Mouse (Mus musculus) ovary, postnatal 14 days (tissue): ENCODE measurements around the gene Ankrd31.
"Not testable (repeated sequence)": the region's sequence is repeated elsewhere in the genome, so short reads cannot be mapped to it uniquely, and the experiment has no call there.

ENCODE experiments used
- DNase-seq: peaks from one replicate; pipeline ENCODE4 v3.0.0; 2022; ENCODE audit warnings: low spot score

Gene Ankrd31

DNA sequence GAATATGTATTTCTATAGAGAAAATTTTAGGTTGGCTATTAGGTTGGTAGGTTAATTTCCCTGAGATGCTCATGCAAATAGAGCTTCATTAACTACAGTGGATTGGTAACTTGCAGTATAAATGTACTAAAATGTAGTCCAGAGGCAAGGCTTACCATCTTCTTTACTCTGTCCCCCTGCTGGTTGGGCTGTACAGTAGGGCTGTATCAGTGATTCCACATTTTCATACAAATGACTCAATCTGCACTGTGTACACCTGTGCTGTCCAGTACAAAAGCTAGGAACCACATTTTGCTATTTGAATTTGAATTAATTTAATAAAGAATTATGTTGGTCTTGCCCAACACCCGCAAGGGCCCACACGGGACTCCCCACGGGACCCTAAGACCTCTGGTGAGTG is 111.1 kb downstream of the Ankrd31 start:
- no peak for DNase-seq

DNA sequence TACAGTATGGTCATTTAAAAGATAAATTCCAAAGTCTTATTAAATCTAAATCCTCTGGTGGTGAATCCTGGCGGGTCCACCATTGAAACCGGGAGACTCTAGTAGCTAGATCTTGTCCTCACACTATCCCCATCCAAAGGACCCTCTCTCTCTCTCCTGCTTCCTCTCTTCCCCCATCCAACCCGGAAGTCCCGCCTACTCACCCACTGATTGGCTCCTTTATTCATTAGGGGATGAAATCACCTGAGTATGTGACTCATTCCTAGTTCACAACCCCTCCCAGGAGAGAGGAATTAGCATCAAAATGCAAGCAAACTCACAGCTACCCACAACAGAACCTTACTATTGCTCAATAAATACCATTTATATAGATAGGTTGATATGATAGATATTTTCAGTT is 122.7 kb downstream of the Ankrd31 start:
- no peak for DNase-seq

DNA sequence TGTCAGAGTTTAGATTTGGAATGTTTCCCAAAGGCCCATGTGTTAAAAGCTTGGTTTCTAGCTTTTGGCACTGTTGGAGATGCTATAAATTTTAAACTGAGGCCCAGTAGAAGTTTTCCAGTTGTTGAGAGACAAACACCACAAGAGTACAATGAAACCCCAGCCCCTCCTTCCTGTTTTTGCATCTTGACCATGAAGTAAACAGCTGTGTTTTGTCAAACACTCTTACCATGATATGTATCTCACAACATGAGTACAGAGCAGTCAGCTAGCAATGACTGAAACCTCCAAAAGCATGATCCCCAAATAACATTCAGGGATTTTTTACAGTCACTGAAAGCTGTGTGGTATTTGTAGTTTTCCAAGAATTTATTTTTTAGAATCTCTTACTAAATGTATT is 126.0 kb downstream of the Ankrd31 start:
- DNase-seq, result no peak

DNA sequence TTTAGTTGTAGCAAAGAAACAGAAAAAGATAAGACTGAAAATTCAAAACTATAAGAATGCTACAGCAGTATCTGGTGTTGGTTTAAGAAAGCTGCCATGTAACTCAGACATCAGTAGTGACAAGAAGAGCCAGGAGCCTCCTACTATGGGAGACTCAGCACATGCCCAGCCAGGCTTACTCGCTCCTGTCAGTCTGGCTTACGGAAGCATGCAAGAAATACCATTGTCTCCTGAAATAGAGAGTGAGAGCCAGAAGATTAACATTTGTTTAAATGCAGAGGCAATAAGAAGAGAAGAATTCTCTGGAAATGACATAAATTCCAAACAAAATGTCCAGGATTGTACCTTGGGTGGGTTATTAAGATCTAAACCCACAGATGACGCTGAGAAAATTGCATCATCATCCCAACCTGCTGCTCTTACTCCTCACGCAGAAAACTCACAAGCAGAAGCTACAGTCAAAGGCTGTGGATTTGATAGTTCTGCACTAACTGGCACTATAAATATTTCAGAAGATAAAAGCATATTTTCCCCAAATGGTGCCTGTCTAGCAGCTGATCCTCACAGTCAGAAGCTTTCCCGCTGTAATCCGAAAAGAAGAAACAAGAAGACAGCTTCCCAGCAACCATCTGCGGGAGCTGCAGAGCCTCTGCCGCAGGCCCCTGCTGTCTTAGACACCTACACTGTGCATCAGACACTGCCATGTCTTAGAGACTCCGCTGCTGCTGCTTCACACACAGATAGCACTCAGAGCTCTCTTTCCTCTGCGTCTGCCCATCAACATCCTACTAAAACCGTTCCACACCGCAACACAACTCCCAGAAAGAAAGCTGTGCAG is 130.4 kb downstream of the Ankrd31 start:
- DNase-seq, result no peak

DNA sequence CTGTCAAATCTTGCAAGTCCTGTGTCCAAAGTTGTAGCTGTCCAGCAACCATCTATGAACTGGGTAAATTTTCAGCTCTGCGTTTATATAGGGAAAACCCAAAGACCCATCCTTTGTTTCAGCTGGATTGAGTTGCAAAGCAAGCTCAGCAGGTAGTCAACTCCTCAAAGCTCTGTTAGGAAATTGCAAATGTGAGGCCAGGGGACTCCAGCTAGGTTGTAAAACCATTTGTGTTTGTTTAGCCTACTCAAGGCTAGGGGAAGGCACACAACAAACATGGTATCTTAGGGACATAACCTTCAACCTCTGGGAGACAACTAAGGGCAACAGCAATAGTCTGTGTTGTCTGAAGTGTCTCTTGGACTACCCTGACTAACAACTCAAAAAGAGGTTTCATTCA is 136.5 kb downstream of the Ankrd31 start:
- DNase-seq, result no peak

DNA sequence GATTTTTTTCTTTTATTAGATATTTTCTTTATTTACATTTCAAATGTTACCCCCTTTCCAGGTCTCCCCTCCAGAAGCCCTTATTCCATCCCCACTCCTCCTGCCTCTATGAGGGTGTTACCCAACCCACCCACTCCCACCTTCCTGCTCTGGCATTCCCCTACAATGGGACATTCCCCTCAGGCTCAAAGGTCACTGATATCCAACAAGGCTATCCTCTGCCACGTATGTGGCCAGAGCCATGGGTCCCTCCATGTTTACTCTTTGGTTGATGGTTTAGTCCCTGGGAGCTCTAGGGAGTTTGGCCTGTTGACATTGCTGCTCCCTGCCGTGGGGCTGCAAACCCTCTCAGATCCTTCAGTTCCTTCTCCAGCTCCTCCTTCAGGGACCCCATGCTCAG is 141.9 kb downstream of the Ankrd31 start:
- no peak for DNase-seq

DNA sequence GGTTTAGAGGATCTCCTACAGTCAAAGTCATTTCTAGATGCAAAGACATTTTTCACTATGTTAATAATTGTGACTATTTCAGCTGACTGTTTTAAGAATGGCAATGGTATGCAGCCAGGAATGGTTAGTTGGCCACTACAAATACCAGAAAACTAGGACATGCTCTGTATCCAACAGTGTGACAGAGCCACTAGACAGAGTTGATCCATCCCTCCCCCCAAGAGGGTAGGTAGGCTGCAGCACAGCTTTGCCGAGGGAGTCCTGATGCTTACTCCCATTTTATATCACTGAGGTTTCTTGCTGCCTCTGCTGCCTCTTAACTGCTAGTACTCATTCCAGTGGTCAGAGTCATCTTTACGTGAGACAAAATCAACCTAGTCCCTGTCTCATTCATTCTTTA is 147.1 kb downstream of the Ankrd31 start:
- no peak for DNase-seq

DNA sequence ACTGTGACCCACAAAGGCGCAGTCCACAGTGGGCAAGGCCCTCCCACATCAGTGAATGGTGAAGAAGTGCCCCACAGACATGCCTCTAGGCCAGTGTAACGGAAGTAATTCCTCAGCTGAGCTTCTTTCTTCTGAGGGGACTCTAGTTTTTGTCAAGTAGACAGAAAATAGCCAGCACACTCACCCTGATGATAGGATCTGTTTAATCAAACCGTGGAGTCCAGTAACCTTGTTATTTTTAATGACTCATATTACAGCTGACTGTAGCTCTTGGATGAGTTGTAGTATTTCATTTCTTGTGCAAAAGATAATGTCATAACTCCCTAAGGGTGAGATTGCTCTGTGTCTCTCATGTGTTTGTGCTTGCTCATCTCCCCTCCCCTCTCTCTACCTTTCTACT is 158.6 kb downstream of the Ankrd31 start:
- no peak for DNase-seq

DNA sequence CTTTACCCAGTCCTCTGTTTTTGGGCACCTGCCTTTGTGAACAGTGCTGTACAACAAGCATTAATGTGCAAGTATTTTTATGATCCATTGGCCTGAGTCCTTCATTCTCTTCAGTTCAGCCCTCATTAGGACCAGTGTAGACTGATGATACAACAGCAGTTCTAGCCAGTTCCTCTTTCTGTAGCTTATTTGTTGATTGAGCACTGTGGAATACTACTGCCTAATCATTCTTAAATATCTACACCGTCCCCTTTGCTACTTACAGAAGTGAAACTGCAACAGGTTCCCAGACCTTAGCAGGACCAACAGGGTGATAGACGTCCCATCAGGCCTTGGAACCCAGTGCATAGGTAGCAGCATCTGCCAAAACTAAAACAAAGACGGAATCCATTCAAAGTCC is 163.1 kb downstream of the Ankrd31 start:
- no peak for DNase-seq

DNA sequence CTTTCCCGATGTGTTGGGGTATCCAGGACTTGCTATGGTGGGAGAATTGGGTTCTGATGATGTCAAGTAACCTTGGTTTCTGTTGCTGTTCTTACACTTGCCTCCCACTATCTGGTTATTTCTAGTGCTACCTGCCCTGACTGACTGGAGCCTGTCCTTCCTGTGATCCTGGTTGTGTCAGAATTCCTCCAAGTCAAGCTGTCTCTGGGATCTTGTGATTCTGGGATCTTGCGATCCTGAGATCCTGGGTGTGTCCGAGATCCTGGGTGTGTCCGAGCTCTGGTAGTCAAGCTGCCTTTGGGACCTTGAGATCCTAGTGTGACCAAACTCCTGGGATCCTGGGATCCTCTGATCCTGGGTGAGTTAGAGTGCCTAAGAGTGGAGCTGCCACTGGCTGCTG is 175.1 kb downstream of the Ankrd31 start:
- not testable (repeated sequence) for DNase-seq

DNA sequence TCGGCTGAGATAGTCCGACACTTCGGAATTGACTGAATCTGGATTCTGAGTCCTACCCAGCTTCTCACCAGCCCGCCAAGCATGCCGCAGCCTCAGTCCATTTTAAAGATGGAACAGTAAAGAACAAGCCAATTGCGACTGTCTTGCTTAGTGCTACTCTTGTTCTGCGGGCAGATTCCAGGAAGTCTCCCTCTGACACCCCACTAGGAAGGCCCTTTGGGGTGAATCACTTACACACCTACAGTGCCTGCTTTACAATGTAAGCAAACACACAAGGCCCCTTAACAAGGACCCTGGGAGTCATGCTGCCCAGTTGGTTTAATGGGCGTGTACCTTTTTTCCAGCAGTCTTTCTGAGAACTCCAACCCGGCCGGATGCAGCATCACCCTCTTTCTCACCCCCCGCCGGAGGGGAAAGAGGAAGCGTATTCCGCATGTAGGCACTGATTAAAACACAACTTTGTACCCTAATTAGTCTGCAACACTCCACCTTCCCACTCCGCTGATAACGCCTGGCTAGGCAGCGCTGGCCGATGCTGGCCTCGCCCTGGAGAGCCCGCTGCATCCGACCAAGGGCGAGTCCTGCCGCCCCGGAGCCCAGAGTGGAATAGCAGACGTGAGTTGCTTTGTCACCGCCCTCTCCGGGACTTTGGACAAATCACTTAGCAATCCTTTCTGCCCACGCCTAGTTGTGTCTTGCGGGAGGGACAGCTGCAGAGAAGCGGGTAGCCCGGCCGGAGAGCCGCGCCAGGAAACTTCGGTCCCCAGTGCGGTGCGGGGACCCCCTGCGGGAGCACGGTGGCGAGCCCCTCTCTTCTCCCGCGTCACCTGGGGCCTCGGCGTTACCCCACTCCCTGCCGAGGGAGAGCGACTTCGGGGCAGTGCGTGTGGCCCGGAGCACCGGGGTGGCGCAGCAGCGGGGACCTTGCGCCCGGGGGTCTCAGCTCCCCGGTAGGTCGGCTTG is 176.2 kb downstream of the Ankrd31 start, which contains the start of gene Gcnt4:
Gcnt4 (plus strand) TSS at position 691 of the 963 bp plus-strand sequence.
- peak; percentile 48 for DNase-seq

DNA sequence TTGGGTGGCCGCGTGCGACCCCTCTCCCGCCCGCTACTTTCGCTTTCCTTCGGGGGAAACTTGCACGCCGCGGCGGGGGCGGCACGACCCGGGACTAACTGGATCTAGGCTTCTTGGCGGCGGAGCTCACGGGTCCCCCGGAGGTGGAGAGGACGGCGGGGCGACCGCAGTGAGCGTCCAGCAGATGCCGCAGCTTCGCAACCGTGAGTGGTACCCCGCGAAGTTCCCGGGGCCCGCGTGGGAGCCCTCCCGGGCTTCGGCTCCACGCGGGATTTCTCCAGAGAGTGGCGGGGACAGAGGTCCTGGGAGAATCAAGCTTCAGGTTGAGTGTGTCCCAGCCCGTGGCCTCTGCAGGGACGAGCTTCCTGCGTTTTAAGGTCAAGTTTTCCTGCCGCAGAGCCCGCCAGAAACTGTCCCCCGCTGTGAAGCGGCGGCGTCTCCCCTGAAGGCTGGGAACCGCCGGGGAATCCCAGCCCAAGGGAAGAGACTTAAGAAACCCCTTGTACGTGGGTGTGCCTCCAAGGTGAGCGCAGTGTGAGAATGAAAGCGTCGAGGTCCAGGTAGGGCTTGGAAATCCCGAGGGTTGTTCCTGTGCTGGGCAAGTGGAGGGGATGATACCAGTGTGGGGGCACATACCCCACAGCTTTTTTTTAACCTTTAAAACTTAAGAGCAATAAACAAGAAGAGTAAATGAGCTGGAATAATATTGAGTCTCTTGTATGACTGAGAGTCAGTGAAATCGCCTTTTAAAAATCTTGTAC is 177.1 kb downstream of the Ankrd31 start:
- DNase-seq, result no peak

DNA sequence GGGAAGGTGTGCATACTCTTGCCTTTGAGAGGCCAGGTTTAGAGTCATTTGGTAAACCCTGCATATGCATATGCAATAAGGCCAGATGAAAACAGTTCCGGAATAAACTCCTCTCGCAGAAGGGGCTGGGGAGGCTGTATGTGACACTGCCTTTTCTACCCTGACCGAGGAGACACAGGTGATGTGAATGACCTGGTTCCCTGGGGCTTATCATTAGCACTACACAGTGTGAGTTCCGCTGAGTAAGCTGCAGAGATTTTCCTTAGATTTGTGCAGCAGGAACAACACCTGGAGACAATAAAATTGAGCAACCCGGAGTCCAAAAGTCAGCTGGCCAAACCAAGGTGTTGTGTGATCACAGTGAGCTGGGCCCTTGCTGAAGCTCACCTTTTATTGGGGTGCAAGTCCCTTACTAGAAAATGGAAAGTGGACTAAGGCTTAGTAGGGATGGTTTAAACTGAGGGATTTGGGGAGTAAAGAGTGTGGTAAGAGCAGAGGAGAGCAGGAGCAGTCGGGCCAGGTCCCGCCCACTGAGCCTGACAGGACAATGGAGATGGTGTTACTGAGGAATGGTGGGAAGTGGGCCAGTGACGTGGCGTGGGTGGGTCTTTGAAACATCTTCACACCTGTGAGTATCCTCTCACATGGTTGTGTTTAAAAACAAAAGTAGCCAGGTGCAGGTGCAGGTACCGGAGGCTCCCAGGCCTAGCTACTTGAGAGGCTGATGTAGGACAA is 178.1 kb downstream of the Ankrd31 start:
- DNase-seq, result no peak

DNA sequence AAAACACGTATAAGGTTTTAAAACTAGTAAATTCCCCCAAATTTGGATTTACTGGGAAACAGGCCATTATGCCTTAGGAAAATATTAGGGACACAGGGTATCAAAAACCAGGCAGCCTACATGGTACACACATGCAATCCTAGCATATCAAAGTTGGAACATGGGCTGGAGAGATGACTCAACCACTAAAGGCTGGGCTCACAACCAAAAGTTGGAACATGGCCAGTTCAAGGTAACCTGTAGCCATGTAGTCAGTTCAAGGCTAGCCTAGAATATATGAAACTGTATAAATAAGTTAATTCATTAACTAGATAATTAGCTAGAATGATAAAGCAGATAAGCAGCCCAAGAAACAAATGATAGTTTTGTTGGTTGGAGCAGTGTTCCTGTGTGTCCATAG is 179.7 kb downstream of the Ankrd31 start:
- no peak for DNase-seq

DNA sequence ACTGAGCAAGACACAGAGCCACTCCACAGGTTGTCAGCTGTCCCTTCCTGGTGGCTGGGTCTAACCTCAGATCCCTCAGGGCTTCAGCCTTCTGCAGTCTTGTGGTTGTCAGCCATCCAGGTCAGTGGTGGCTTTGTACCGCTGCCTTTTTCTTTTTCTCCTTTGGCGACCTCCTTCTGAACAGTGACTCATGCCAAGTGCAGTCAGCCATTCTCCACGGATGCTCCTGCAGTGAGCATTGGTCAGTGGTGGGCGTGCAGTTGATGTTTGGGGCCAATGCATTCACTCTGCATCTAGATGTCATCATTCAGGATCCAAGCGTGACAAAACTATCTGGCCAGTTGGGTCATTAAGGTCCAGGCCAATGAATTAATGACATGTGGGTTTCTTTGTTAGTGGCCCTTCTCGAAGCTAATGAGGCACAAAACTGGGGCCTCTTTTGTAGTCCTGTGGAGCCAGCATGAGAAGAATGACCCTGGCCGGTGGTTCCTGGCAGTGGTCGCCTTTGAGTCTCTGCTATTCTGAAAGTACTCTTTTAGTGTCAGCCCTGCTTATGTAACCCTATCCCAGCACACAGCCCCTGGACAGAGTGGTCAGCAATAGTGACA is 180.5 kb downstream of the Ankrd31 start:
- DNase-seq, result no peak

DNA sequence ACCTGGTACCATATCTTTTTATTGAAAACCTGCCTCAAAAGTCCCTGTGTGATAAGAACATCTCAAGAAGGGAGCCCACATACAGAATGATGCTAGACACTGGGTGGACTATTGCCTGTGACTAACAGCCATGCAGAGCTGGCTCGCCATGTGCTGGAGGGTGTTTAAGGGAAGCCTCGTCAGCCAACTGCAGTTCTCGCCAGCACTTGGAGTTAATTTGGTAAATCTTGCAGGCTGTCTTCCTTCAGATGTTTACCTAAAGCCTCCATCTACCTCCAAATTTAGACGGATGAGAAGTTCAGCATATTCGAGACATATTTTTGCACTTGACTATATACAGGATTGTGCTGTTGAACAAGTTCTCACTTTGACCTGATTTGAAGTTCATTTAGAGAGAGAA is 184.7 kb downstream of the Ankrd31 start:
- DNase-seq, result no peak

DNA sequence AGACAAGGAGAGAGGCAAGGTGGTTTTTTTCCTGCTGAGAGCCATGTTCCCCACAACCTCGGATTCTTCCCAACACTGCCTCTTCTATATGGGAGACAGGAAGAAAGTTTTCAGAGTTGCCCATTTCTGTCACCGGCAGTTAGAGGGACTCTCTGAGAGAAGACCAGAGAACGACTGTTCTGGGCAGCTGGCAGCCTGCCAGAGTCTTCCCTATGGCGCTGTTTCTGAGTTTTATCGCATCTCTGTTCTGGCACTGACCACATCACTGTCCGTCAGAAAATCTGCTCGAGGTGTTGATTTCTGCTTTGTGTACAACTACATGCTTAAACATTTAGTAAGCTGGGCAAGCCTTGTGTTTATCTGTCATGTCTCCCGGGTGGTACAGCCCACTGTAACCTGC is 185.3 kb downstream of the Ankrd31 start:
- DNase-seq, result no peak

DNA sequence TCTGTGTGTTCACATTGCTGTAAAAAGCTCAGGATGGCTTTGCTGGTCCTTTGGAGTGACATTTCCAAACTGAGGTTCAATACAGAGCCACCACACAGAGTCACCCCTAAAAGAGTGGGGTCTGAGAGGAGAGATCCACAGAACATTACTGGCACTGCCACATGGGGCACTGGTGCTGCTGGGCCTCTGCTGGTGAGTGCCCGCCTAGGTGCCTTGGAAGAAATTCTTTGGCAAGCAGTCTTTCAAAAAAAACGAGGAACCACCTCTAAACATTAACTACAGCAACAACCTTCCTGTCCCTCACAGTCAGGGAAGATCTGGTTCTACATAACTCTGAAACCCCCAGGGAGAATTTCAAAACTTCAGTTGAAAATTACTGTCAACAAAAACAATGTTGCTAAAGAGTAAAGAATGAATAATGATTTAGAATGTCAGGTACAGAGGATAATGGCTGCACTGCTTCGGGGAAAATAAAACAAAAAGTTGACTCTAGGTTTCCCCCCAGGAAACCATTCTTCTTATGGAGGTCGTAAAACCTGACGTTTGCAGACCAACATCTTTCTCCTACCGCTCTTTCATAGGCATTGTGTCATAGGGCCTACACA is 188.2 kb downstream of the Ankrd31 start:
- no peak for DNase-seq

DNA sequence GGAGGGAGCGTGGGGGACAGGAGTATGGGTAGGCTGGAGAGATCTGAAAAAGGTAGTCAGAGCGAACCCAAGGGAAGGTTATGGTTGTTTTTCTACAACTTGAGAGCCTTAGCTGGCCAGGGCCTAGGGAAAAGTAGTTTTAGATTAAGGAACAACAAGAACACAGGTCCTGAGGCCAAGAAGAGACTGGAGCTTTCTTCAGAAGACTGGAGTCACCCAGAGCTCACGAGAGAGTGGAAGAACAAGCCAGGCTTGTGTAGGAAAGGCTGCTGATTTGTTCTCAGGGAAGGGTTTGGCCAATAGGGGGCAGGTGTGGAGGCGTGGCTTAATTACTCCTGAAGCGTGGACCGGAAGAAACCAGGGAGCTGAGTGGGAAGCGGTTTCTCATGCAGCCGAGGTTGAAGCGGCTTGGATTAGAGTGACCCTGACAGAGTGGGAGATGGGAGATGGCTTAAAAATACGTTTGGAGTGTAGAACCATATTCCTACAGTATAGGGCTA is 189.0 kb downstream of the Ankrd31 start:
- DNase-seq, result no peak

DNA sequence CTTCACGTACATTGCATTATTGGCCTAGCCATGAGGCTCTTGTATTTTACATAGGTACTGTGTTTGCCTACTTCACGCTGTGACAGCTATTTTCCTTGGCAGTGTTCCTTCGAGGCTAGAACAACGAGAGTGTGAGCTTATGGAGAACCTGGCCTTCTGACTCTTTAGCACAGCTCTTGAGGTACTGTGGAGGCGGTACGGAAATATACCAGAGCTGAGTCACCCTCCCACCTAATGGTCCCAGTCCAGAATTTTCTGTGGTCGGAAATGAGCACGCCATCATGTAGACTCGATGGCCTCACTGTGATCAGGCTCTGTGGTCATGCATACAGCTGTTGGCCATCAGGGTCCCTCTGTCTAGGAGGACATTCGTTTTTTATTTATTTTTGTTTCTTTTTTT is 191.6 kb downstream of the Ankrd31 start:
- DNase-seq, result no peak
